ENCODE assay signal across 21 mouse cellular contexts in genomic region chr8:72158096-72158495, GRCm38 (mm10). TPM values are rescaled to one million over a fixed set of nuclear protein-coding genes. Genes with fewer than 3 reads are reported as not detected.
"Had no signal": no experiment of that assay in that cellular context is flagged by ENCODE, and none has a peak within 500 bp of the region (broad histone marks: within the 10 kb centered on the region; RNA-seq: fewer than 3 reads in every experiment).

No protein-coding gene starts in this region.

- H3K4me3 ChIP-seq: kidney, embryonic 15.5 days; limb, embryonic 15.5 days; midbrain, embryonic 12.5 days; neural tube, embryonic 15.5 days; stomach, embryonic 15.5 days had no signal

- DNase-seq: kidney, adult 2 months; kidney, postnatal 14 days; lung, adult 18-20 months; retina, postnatal 1 day; thymus, postnatal 36 days had no signal

- H3K9me3 ChIP-seq: kidney, embryonic 15.5 days; limb, embryonic 15.5 days; midbrain, embryonic 12.5 days; neural tube, embryonic 15.5 days; stomach, embryonic 15.5 days had no signal

- H3K9ac ChIP-seq: kidney, embryonic 15.5 days; limb, embryonic 15.5 days; midbrain, embryonic 12.5 days; neural tube, embryonic 15.5 days; stomach, embryonic 15.5 days had no signal

- H3K27ac ChIP-seq: kidney, embryonic 15.5 days; limb, embryonic 15.5 days; midbrain, embryonic 12.5 days; neural tube, embryonic 15.5 days; stomach, embryonic 15.5 days had no signal

- H3K4me2 ChIP-seq: kidney, embryonic 15.5 days; limb, embryonic 15.5 days; midbrain, embryonic 12.5 days; neural tube, embryonic 15.5 days; stomach, embryonic 15.5 days had no signal

- H3K27me3 ChIP-seq: kidney, embryonic 15.5 days; limb, embryonic 15.5 days; midbrain, embryonic 12.5 days; neural tube, embryonic 15.5 days; stomach, embryonic 15.5 days had no signal

RNA-seq across cellular contexts. Expression of gene Hsh2d, which starts 31.3 kb away (rescaled TPM):
- total RNA-seq: layer of hippocampus, postnatal 25 days; left cerebral cortex, adult 8-10 months; left cerebral cortex, postnatal 25 days had no signal
- polyA plus RNA-seq: limb, embryonic 11.5 days; limb, embryonic 15.5 days; midbrain, embryonic 12.5 days; midbrain, postnatal 0 days; neural tube, embryonic 11.5 days; neural tube, embryonic 15.5 days had no signal

RNA-seq across cellular contexts. Expression of gene Olfr374, which starts 51.3 kb away (rescaled TPM):
- total RNA-seq: layer of hippocampus, postnatal 25 days; left cerebral cortex, postnatal 25 days; megakaryocyte-erythroid progenitor cell, adult 5-6 weeks; midbrain, postnatal 0 days had no signal
- polyA plus RNA-seq: kidney, adult 2 months; large intestine, adult 2 months; limb, embryonic 11.5 days; lung, embryonic 16.5 days; midbrain, embryonic 12.5 days; midbrain, postnatal 0 days; neural tube, embryonic 11.5 days; stomach, embryonic 15.5 days; testis, adult 2 months; thymus, postnatal 0 days had no signal

RNA-seq across cellular contexts. Expression of gene Cib3, which starts 54.5 kb away (rescaled TPM):
- total RNA-seq: layer of hippocampus, postnatal 25 days; left cerebral cortex, adult 8-10 months; megakaryocyte-erythroid progenitor cell, adult 5-6 weeks; midbrain, postnatal 0 days had no signal
- polyA plus RNA-seq: kidney, adult 2 months; kidney, embryonic 15.5 days; large intestine, adult 2 months; limb, embryonic 11.5 days; limb, embryonic 15.5 days; midbrain, embryonic 12.5 days; midbrain, postnatal 0 days; neural tube, embryonic 11.5 days; neural tube, embryonic 15.5 days; stomach, embryonic 15.5 days had no signal
